Comparison of ENCODE assay signal across 8 mouse cellular contexts in the genomic region with DNA sequence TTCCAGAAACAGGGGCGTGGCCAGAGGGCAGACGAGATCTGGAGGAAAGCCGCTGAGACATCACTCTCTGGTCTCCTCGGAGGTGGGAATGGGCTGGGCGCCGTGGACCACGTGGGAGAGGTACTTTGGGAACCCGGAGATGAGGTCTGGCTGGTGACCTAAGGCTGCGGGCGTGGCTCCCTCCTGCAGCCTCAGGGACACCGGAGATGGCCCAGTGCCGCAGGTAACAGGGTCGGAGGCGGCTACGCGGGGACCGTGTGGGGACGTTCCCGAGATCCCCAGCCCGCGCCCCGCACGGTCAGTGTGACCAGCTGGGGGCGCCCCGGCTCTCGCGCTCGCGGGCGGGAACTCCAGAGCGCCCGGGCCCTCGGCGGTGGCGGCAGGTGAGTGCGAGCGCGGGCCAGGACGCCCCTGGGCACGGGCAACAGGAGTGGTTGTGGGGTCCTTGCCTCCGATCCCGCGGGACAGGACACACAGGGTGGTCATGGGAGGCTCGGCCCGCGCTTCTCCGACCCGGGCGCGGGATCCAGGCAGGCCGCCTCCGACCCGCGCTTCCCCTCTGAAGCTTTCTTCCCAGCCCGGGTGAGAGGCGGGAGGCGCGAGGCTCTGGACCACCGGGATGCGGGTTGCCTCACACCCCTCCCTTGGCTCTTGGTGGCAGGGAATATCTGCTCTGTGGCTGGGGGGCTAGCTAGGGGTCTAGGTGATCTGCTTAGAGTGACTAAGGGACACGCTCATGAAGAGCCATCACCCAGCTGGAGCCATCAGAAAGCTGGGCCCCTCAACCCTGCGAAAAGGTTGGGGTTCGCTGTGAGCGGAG. TPM values are rescaled to one million over a fixed set of nuclear protein-coding genes. Genes with fewer than 3 reads are reported as not detected.
DNase-seq lines count a peak whose midpoint lies in the region; ATAC-seq lines count a peak whose summit lies in the region.

Gene Adcy7 (plus strand): TSS at position 173 of the 820 bp plus-strand sequence.

- intact Hi-C loops in left cerebral cortex, postnatal 25 days (cut with DNase I), result loop anchor here (5.0 kb wide), 1 partner anchor 70 kb away; no protein-coding TSS in a partner anchor

- no peaks in the 10 kb centered on the region for H3K27me3 ChIP-seq in forebrain, embryonic 14.5 days (replicated peaks; ENCODE audit: control insufficient read depth, insufficient read depth, low read length)
- H3K27me3 ChIP-seq in hindbrain, embryonic 13.5 days, result peaks cover 46% of the 10 kb centered on the region
- H3K27me3 ChIP-seq in liver, embryonic 15.5 days, result peaks cover 27% of the 10 kb centered on the region; the same call in 1 of the 2 replicates

- peak within 1 kb of the TSS; percentile 91 for H3K4me2 ChIP-seq in forebrain, embryonic 14.5 days (ENCODE audit: low read length)
- peak within 1 kb of the TSS; percentile 85 for H3K4me2 ChIP-seq in hindbrain, embryonic 13.5 days
- H3K4me2 ChIP-seq in liver, embryonic 15.5 days, result peak within 1 kb of the TSS; percentile 92

- H3K9ac ChIP-seq in forebrain, embryonic 14.5 days (ENCODE audit: low read length), result peak within 1 kb of the TSS; percentile 55
- H3K9ac ChIP-seq in hindbrain, embryonic 13.5 days, result peak within 1 kb of the TSS; percentile 70
- peak within 1 kb of the TSS; percentile 63 for H3K9ac ChIP-seq in liver, embryonic 15.5 days

- H3K9me3 ChIP-seq in forebrain, embryonic 14.5 days (replicated peaks; ENCODE audit: control insufficient read depth, low read length), result no peaks in the 10 kb centered on the region
- no peaks in the 10 kb centered on the region for H3K9me3 ChIP-seq in hindbrain, embryonic 13.5 days
- H3K9me3 ChIP-seq in liver, embryonic 15.5 days (replicated peaks), result no peaks in the 10 kb centered on the region

- ATAC-seq in forebrain, embryonic 14.5 days, result peak; percentile 52
- ATAC-seq in hindbrain, embryonic 13.5 days (ENCODE audit: low FRiP score), result peak; percentile 59
- ATAC-seq in liver, embryonic 15.5 days (ENCODE audit: insufficient read depth), result peak; percentile 72

- peak; percentile 18 to 38 for DNase-seq in left cerebral cortex, adult 18-20 months (ENCODE audit: low spot score in 2 of 2)
- no peak for DNase-seq in left cerebral cortex, postnatal 25 days (ENCODE audit: low spot score in 2 of 2)
- peak; percentile 45 for DNase-seq in cerebellum, adult 11-12 months
- peak; percentile 31 for DNase-seq in forebrain, embryonic 14.5 days (ENCODE audit: low spot score)
- DNase-seq in naive thymus-derived CD4-positive, alpha-beta T cell, adult 2 months (ENCODE audit: low read depth), result peak; percentile 75
- peak; percentile 59 for DNase-seq in testis, postnatal 14 days (ENCODE audit: low spot score)

- H3K27ac ChIP-seq in forebrain, embryonic 14.5 days (ENCODE audit: low read depth, low read length), result no peak within 1 kb of the TSS
- H3K27ac ChIP-seq in hindbrain, embryonic 13.5 days, result no peak within 1 kb of the TSS
- H3K27ac ChIP-seq in liver, embryonic 15.5 days (replicated peaks), result peak within 1 kb of the TSS; percentile 29

- WGBS in forebrain, embryonic 14.5 days, result 4% methylated on average over 63 of the region's 64 CpGs
- WGBS in hindbrain, embryonic 13.5 days, result 3% methylated on average over 61 of the region's 64 CpGs
- 2% methylated on average over 64 of the region's 64 CpGs for WGBS in liver, embryonic 15.5 days (ENCODE audit: insufficient replicate concordance)

- peak within 1 kb of the TSS; percentile 39 for H3K4me3 ChIP-seq in forebrain, embryonic 14.5 days (ENCODE audit: low read depth, low read length)
- peak within 1 kb of the TSS; percentile 47 for H3K4me3 ChIP-seq in hindbrain, embryonic 13.5 days
- peak within 1 kb of the TSS; percentile 62 for H3K4me3 ChIP-seq in liver, embryonic 15.5 days (replicated peaks)

- H3K36me3 ChIP-seq in forebrain, embryonic 14.5 days (ENCODE audit: control insufficient read depth, insufficient read depth, low read length), result no peaks in the 10 kb centered on the region
- no peaks in the 10 kb centered on the region for H3K36me3 ChIP-seq in hindbrain, embryonic 13.5 days
- H3K36me3 ChIP-seq in liver, embryonic 15.5 days (replicated peaks), result no peaks in the 10 kb centered on the region

- H3K4me1 ChIP-seq in forebrain, embryonic 14.5 days (ENCODE audit: control insufficient read depth, insufficient read depth, low read length), result peaks cover 5% of the 10 kb centered on the region
- H3K4me1 ChIP-seq in hindbrain, embryonic 13.5 days (replicated peaks), result peaks cover 12% of the 10 kb centered on the region
- peaks cover 44% of the 10 kb centered on the region for H3K4me1 ChIP-seq in liver, embryonic 15.5 days (replicated peaks)

RNA-seq across cellular contexts. Expression of gene Adcy7, which starts in this region (rescaled TPM):
- total RNA-seq in left cerebral cortex, adult 18-20 months (2021), result 1 to 10 TPM; 3.8 to 4.8 TPM
- 1 to 10 TPM; 3.5 to 5.2 TPM for total RNA-seq in left cerebral cortex, postnatal 25 days (2021)
- polyA plus RNA-seq in forebrain, embryonic 14.5 days (2014; fragmentation: Nextera tagmentation; extraction: Ambion mirVana), result 1.1 and 1.3 TPM in 2 replicates
- 2.3 and 2.7 TPM in 2 replicates for polyA plus RNA-seq in hindbrain, embryonic 13.5 days (2015; fragmentation: Nextera tagmentation; extraction: Ambion mirVana)
- polyA plus RNA-seq in liver, embryonic 15.5 days (2015; fragmentation: Nextera tagmentation; extraction: Ambion mirVana), result 21.3 and 22.3 TPM in 2 replicates

Comparison
In these comparisons a context has a peak if more than half of its experiments do, and no peak if none do; other contexts are left out.
1. DNase-seq: peak in left cerebral cortex, adult 18-20 months (2 of 2), cerebellum, adult 11-12 months (single experiment), forebrain, embryonic 14.5 days (single experiment), naive thymus-derived CD4-positive, alpha-beta T cell, adult 2 months (single experiment) and testis, postnatal 14 days (single experiment); none in left cerebral cortex, postnatal 25 days (0 of 2).
2. Peak in every context shown above with its lines, with median percentiles within 50 percentile points of each other: ATAC-seq, H3K4me2 ChIP-seq, H3K4me3 ChIP-seq and H3K9ac ChIP-seq.